Mouse (Mus musculus): ENCODE measurements around the gene Melk. TPM values are rescaled to one million over a fixed set of nuclear protein-coding genes. Genes with fewer than 3 reads are reported as not detected.

The Melk gene
- polyA plus RNA-seq, 2 experiments: 10.9 to 19.4 TPM

DNA sequence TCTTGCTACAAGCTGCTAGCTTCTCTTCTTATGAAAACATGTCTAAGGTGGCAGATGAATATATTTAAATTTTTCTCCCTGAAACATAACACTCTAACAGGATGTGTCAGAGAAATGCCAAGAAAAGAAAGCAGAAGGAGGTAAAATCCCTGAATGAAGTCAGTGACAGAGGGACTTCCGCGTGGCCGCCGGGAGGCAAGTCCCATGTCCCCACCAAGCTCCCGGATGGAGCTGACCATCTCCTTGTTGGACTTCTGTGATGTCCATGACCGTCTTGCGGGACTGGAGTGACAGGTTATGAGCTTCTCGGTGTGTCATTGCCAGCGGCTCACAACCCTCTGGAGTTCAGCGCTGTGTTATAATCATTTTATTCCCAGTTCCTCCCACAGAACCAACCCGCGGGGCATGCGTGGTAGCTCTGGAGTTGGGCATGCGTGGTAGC, 31.3 kb upstream of the Melk start:
- H3K9me3 ChIP-seq (ENCODE audit: control insufficient read depth, low read length): no peaks in the 10 kb centered on the region
- WGBS (ENCODE audit: insufficient replicate concordance): 79% methylated on average over 14 of the region's 14 CpGs
- no peak overlapping the region for H3K27ac ChIP-seq
- no peak overlapping the region for H3K4me2 ChIP-seq (ENCODE audit: low read depth)
- H3K4me3 ChIP-seq (ENCODE audit: insufficient read depth in 1 of 2, low read depth in 2 of 2, low read length in 2 of 2): no peak overlapping the region
- DNase-seq (ENCODE audit: low read depth in 3 of 3, low spot score in 3 of 3): no peak
- H3K27me3 ChIP-seq (ENCODE audit: control insufficient read depth, insufficient read depth, low read length): no peaks in the 10 kb centered on the region
- H3K4me1 ChIP-seq (replicated peaks; ENCODE audit: control insufficient read depth in 2 of 2, insufficient read depth in 2 of 2, low read length in 1 of 2): no peaks in the 10 kb centered on the region
- H3K9ac ChIP-seq (replicated peaks): no peak overlapping the region
- TF ChIP-seq CTCF (IDR thresholded peaks at IDR 0.05; ENCODE audit: low read depth) (no peak), EP300 (IDR thresholded peaks at IDR 0.05; ENCODE audit: low read depth) (no peak)
- no peaks in the 10 kb centered on the region for H3K36me3 ChIP-seq (replicated peaks; ENCODE audit: control insufficient read depth, insufficient read depth, low read depth)
- ATAC-seq (ENCODE audit: insufficient read depth): no peak

DNA sequence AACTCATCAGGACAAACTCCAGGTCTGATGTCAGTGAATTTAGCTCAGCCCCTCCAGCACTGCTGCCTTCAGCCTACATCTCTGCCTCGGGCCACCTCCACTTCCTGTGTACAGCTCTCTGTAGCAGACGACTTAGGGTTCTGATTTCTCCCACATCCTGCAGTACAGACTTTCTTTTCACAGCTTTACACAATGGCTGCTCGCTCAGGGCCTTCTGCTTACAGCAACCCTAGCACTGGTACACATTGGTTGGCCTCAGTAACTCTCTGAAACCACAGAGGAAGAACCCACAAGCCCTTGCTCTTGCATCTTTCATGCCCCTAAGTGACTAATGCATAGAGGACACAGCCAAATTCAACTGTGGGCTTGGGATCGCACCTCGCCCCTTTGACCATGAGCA, 29.5 kb upstream of the Melk start:
- H3K27ac ChIP-seq: no peak overlapping the region
- H3K27me3 ChIP-seq (ENCODE audit: control insufficient read depth, insufficient read depth, low read length): no peaks in the 10 kb centered on the region
- H3K9ac ChIP-seq (replicated peaks): no peak overlapping the region
- no peaks in the 10 kb centered on the region for H3K4me1 ChIP-seq (replicated peaks; ENCODE audit: control insufficient read depth in 2 of 2, insufficient read depth in 2 of 2, low read length in 1 of 2)
- H3K4me2 ChIP-seq (ENCODE audit: low read depth): no peak overlapping the region
- WGBS (ENCODE audit: insufficient replicate concordance): 28% methylated on average over 5 of the region's 5 CpGs
- H3K9me3 ChIP-seq (ENCODE audit: control insufficient read depth, low read length): no peaks in the 10 kb centered on the region
- H3K36me3 ChIP-seq (replicated peaks; ENCODE audit: control insufficient read depth, insufficient read depth, low read depth): no peaks in the 10 kb centered on the region
- TF ChIP-seq CTCF (IDR thresholded peaks at IDR 0.05; ENCODE audit: low read depth) (no peak), EP300 (IDR thresholded peaks at IDR 0.05; ENCODE audit: low read depth) (no peak)
- ATAC-seq (ENCODE audit: insufficient read depth) (no peak), DNase-seq (ENCODE audit: low read depth in 3 of 3, low spot score in 3 of 3) (no peak)
- H3K4me3 ChIP-seq (ENCODE audit: insufficient read depth in 1 of 2, low read depth in 2 of 2, low read length in 2 of 2): no peak overlapping the region

DNA sequence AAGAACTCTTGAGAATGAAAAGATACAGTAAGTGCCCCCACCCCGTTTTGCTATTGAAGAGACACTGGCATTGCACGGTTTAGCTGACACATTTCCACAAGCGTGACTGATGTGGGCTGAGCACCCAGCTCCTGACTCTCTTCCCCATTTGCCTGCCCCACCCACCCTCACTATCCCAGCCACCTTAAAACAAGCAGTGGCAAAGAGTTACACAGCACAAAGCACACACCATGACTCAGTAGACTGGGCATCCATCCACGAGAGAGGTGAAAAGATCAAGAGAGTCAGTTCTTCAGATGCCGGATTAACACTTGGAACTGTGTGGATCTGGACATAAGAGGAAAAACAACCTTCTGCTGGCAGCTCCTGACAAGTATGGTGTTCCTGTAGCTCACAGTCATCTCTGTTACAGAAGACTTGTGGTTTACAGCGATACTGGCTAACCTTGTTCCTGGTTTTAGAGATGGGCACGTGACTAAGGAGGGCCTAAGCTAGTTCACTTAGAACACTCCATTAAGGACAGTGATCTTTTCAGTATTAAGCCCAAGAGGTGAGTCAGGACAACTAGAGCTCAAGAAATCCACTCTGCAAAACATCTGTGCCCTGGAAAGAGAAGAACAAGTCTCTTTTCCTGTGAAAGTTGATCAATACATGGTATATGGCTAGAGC, 18.9 kb upstream of the Melk start:
- Histone ChIP-seq H3K4me1 (replicated peaks; ENCODE audit: control insufficient read depth in 2 of 2, insufficient read depth in 2 of 2, low read length in 1 of 2) (no peaks in the 10 kb centered on the region), H3K27me3 (ENCODE audit: control insufficient read depth, insufficient read depth, low read length) (no peaks in the 10 kb centered on the region), H3K27ac (no peak overlapping the region), H3K4me3 (ENCODE audit: insufficient read depth in 1 of 2, low read depth in 2 of 2, low read length in 2 of 2) (no peak overlapping the region), H3K9ac (replicated peaks) (no peak overlapping the region), H3K36me3 (replicated peaks; ENCODE audit: control insufficient read depth, insufficient read depth, low read depth) (no peaks in the 10 kb centered on the region), H3K9me3 (ENCODE audit: control insufficient read depth, low read length) (no peaks in the 10 kb centered on the region), H3K4me2 (ENCODE audit: low read depth) (no peak overlapping the region)
- WGBS (ENCODE audit: insufficient replicate concordance): 54% methylated on average over 7 of the region's 7 CpGs
- ATAC-seq (ENCODE audit: insufficient read depth) (no peak), DNase-seq (ENCODE audit: low read depth in 3 of 3, low spot score in 3 of 3) (no peak)
- TF ChIP-seq EP300 (IDR thresholded peaks at IDR 0.05; ENCODE audit: low read depth) (no peak), CTCF (IDR thresholded peaks at IDR 0.05; ENCODE audit: low read depth) (no peak)

DNA sequence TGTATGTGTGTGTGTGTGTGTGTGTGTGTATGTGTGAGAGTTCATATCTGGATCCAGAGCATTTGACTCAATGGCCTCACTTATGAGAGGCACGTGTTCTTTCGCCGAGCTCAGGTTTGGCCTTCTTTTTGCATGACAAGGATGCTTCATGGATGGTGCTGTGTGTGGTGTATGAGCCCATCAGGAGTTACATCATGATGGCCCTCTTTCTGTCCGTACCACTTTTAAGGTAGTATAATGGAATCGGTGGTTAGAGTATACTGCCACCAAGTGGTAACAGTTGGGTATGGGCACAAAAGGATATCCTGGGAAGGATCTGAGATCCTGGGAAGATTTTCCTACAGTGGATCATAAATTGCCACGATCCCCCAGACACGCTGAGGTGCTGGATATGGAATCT, 8.1 kb upstream of the Melk start:
- Histone ChIP-seq H3K9me3 (ENCODE audit: control insufficient read depth, low read length) (no peaks in the 10 kb centered on the region), H3K4me2 (ENCODE audit: low read depth) (no peak overlapping the region), H3K27me3 (ENCODE audit: control insufficient read depth, insufficient read depth, low read length) (no peaks in the 10 kb centered on the region), H3K9ac (replicated peaks) (no peak overlapping the region), H3K27ac (no peak overlapping the region), H3K36me3 (replicated peaks; ENCODE audit: control insufficient read depth, insufficient read depth, low read depth) (no peaks in the 10 kb centered on the region), H3K4me3 (ENCODE audit: insufficient read depth in 1 of 2, low read depth in 2 of 2, low read length in 2 of 2) (no peak overlapping the region), H3K4me1 (replicated peaks; ENCODE audit: control insufficient read depth in 2 of 2, insufficient read depth in 2 of 2, low read length in 1 of 2) (no peaks in the 10 kb centered on the region)
- peak; percentile 66 for TF ChIP-seq CTCF (IDR thresholded peaks at IDR 0.05; ENCODE audit: low read depth)
- TF ChIP-seq EP300 (IDR thresholded peaks at IDR 0.05; ENCODE audit: low read depth): no peak
- DNase-seq (ENCODE audit: low read depth in 3 of 3, low spot score in 3 of 3): peak; percentile 4 to 17 (median 13)
- WGBS (ENCODE audit: insufficient replicate concordance): 11% methylated on average over 7 of the region's 7 CpGs
- no peak for ATAC-seq (ENCODE audit: insufficient read depth)

DNA sequence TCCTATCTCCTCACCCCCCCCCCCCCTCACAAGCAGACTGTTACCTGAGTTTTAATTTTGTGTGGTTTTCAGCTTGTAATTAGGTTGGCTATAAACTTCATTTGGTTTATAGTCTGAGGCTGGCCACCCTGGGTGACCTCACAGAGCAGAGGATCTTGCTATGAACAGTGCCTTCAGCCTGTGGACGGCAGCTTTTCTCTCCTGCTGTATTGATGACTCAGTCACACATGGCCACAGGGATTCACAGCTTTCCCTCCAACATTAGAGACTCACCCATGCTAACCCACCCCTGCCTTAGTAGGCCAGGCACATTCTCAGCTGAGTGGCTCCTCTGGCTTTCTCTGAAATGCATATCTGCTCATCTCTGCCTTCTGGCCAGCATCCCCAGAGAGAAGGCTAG, 4.8 kb upstream of the Melk start:
- DNase-seq (ENCODE audit: low read depth in 3 of 3, low spot score in 3 of 3) (no peak), ATAC-seq (ENCODE audit: insufficient read depth) (no peak)
- Histone ChIP-seq H3K27ac (no peak overlapping the region), H3K9me3 (ENCODE audit: control insufficient read depth, low read length) (no peaks in the 10 kb centered on the region), H3K27me3 (ENCODE audit: control insufficient read depth, insufficient read depth, low read length) (no peaks in the 10 kb centered on the region), H3K4me1 (replicated peaks; ENCODE audit: control insufficient read depth in 2 of 2, insufficient read depth in 2 of 2, low read length in 1 of 2) (no peaks in the 10 kb centered on the region), H3K4me3 (ENCODE audit: insufficient read depth in 1 of 2, low read depth in 2 of 2, low read length in 2 of 2) (no peak overlapping the region), H3K4me2 (ENCODE audit: low read depth) (no peak overlapping the region), H3K9ac (replicated peaks) (no peak overlapping the region), H3K36me3 (replicated peaks; ENCODE audit: control insufficient read depth, insufficient read depth, low read depth) (no peaks in the 10 kb centered on the region)
- TF ChIP-seq EP300 (IDR thresholded peaks at IDR 0.05; ENCODE audit: low read depth) (no peak), CTCF (IDR thresholded peaks at IDR 0.05; ENCODE audit: low read depth) (no peak)
- 46% methylated on average over 1 of the region's 1 CpGs for WGBS (ENCODE audit: insufficient replicate concordance)

Measured in liver, embryonic 14.5 days (tissue).